Mouse (Mus musculus) heart, embryonic 16.5 days (tissue): ENCODE measurements at regions not wholly inside any gene's neighbourhood (a gene's known extent, or its start where the extent isn't known, plus 50 kb on each side); places are given as distances from the start of the nearest gene placed in this dataset.

ENCODE experiments used
- ATAC-seq: fragments of 200-750 bp; cut with Nextera tagmentation; replicated peaks from 2 replicates; pipeline ENCODE4 v1.8.0; 2017; ENCODE audit warnings: moderate number of reproducible peaks; ENCODE audit not compliant: insufficient read depth, low FRiP score; ENCODE audit errors: extremely low read depth
- H3K27ac ChIP-seq: fragments of 300-500 bp; sonication (generic); 2 replicates; pipeline ENCODE4 v1.5.1; 2014; ENCODE audit warnings: mild to moderate bottlenecking, low read length, control low read depth, moderate library complexity
- H3K27me3 ChIP-seq: fragments of 300-500 bp; sonication (generic); 2 replicates; pipeline ENCODE4 v1.6.1; 2014; ENCODE audit warnings: low read length, mixed read lengths; ENCODE audit not compliant: control insufficient read depth, insufficient read depth
- H3K36me3 ChIP-seq: fragments of 300-500 bp; sonication (generic); 2 replicates; pipeline ENCODE4 v1.6.1; 2014; ENCODE audit not compliant: control insufficient read depth, insufficient read depth
- H3K4me1 ChIP-seq: fragments of 300-500 bp; sonication (generic); 2 replicates; pipeline ENCODE4 v1.6.1; 2014; ENCODE audit warnings: low read length, mixed read lengths; ENCODE audit not compliant: control insufficient read depth, insufficient read depth
- H3K4me2 ChIP-seq: fragments of 300-500 bp; sonication (generic); 2 replicates; pipeline ENCODE4 v1.6.1; 2014; ENCODE audit warnings: low read depth, mild to moderate bottlenecking, control low read depth, low read length
- H3K4me3 ChIP-seq: fragments of 300-500 bp; sonication (generic); 2 replicates; pipeline ENCODE4 v1.5.1; 2014; ENCODE audit warnings: mild to moderate bottlenecking, control low read depth, low read length
- H3K9ac ChIP-seq: fragments of 300-500 bp; sonication (generic); 2 replicates; pipeline ENCODE4 v1.6.1; 2014; ENCODE audit warnings: low read length, control low read depth
- H3K9me3 ChIP-seq: fragments of 300-500 bp; sonication (generic); replicated peaks from 2 replicates; pipeline ENCODE4 v1.6.1; 2016; ENCODE audit warnings: low read length; ENCODE audit not compliant: control insufficient read depth
- WGBS: fragments of 180-500 bp; shearing (Covaris S2); extraction: QIAGEN DNeasy Blood & Tissue Kit; methylation state at CpG from one replicate; pipeline ENCODE4 v1.1.7; 2014; 5-methylcytosine and 5-hydroxymethylcytosine counted together

- H3K4me3 ChIP-seq: no peak overlapping the region
- no peaks in the 10 kb centered on the region for H3K27me3 ChIP-seq
- H3K9ac ChIP-seq: no peak overlapping the region
- no peak overlapping the region for H3K4me2 ChIP-seq
- WGBS: 83% methylated on average over 4 of the region's 4 CpGs
- H3K36me3 ChIP-seq: no peaks in the 10 kb centered on the region
- no peaks in the 10 kb centered on the region for H3K9me3 ChIP-seq
- no peaks in the 10 kb centered on the region for H3K4me1 ChIP-seq
- ATAC-seq: no peak
- no peak overlapping the region for H3K27ac ChIP-seq
Observed at GRCm38 (mm10) chr3:120747678-120748077, 423.8 kb downstream of the Rwdd3 start.

- no peak overlapping the region for H3K4me2 ChIP-seq
- no peak overlapping the region for H3K27ac ChIP-seq
- H3K9ac ChIP-seq: no peak overlapping the region
- no peaks in the 10 kb centered on the region for H3K27me3 ChIP-seq
- 92% methylated on average over 6 of the region's 6 CpGs for WGBS
- no peak for ATAC-seq
- no peaks in the 10 kb centered on the region for H3K4me1 ChIP-seq
- H3K4me3 ChIP-seq: no peak overlapping the region
- H3K9me3 ChIP-seq: no peaks in the 10 kb centered on the region
- H3K36me3 ChIP-seq: no peaks in the 10 kb centered on the region
Observed at GRCm38 (mm10) chr3:120733332-120733731, 438.2 kb downstream of the Rwdd3 start.

GRCm38 (mm10) chr3:120732391-120732790 lies 439.1 kb downstream of the Rwdd3 start:
- Histone ChIP-seq H3K36me3 (no peaks in the 10 kb centered on the region), H3K27ac (no peak overlapping the region), H3K4me3 (no peak overlapping the region), H3K4me2 (no peak overlapping the region), H3K9ac (no peak overlapping the region), H3K27me3 (no peaks in the 10 kb centered on the region), H3K4me1 (no peaks in the 10 kb centered on the region), H3K9me3 (no peaks in the 10 kb centered on the region)
- WGBS: 91% methylated on average over 8 of the region's 8 CpGs
- no peak for ATAC-seq

- Histone ChIP-seq H3K27ac (no peak overlapping the region), H3K4me1 (no peaks in the 10 kb centered on the region), H3K36me3 (no peaks in the 10 kb centered on the region), H3K27me3 (no peaks in the 10 kb centered on the region), H3K4me3 (no peak overlapping the region), H3K4me2 (no peak overlapping the region), H3K9me3 (no peaks in the 10 kb centered on the region), H3K9ac (no peak overlapping the region)
- ATAC-seq: no peak
- WGBS: 74% methylated on average over 9 of the region's 9 CpGs
Observed at GRCm38 (mm10) chr3:120731287-120731686, 440.2 kb downstream of the Rwdd3 start.

GRCm38 (mm10) chr3:120730225-120730624 lies 441.3 kb downstream of the Rwdd3 start:
- Histone ChIP-seq H3K27me3 (no peaks in the 10 kb centered on the region), H3K9me3 (no peaks in the 10 kb centered on the region), H3K27ac (no peak overlapping the region), H3K36me3 (no peaks in the 10 kb centered on the region), H3K9ac (no peak overlapping the region), H3K4me2 (no peak overlapping the region), H3K4me1 (no peaks in the 10 kb centered on the region), H3K4me3 (no peak overlapping the region)
- 67% methylated on average over 4 of the region's 4 CpGs for WGBS
- ATAC-seq: no peak

- no peaks in the 10 kb centered on the region for H3K9me3 ChIP-seq
- H3K27ac ChIP-seq: no peak overlapping the region
- H3K4me3 ChIP-seq: no peak overlapping the region
- WGBS: 70% methylated on average over 5 of the region's 5 CpGs
- no peak overlapping the region for H3K4me2 ChIP-seq
- ATAC-seq: no peak
- H3K36me3 ChIP-seq: no peaks in the 10 kb centered on the region
- H3K9ac ChIP-seq: no peak overlapping the region
- no peaks in the 10 kb centered on the region for H3K27me3 ChIP-seq
- no peaks in the 10 kb centered on the region for H3K4me1 ChIP-seq
Observed at GRCm38 (mm10) chr3:120729671-120730070, 441.8 kb downstream of the Rwdd3 start.

- no peak overlapping the region for H3K9ac ChIP-seq
- no peaks in the 10 kb centered on the region for H3K36me3 ChIP-seq
- no peak overlapping the region for H3K4me2 ChIP-seq
- no peaks in the 10 kb centered on the region for H3K9me3 ChIP-seq
- H3K4me3 ChIP-seq: no peak overlapping the region
- H3K4me1 ChIP-seq: no peaks in the 10 kb centered on the region
- no peaks in the 10 kb centered on the region for H3K27me3 ChIP-seq
- WGBS: 45% methylated on average over 4 of the region's 4 CpGs
- no peak for ATAC-seq
- H3K27ac ChIP-seq: no peak overlapping the region
Observed at GRCm38 (mm10) chr3:120685227-120685626, 486.3 kb downstream of the Rwdd3 start.

GRCm38 (mm10) chr3:120675906-120676305 lies 495.6 kb downstream of the Rwdd3 start:
- Histone ChIP-seq H3K4me3 (no peak overlapping the region), H3K27me3 (no peaks in the 10 kb centered on the region), H3K27ac (no peak overlapping the region), H3K9me3 (no peaks in the 10 kb centered on the region; the same call in 1 of the 2 replicates), H3K4me1 (no peaks in the 10 kb centered on the region), H3K36me3 (no peaks in the 10 kb centered on the region), H3K4me2 (no peak overlapping the region), H3K9ac (no peak overlapping the region)
- WGBS: 61% methylated on average over 2 of the region's 2 CpGs
- ATAC-seq: no peak

GRCm38 (mm10) chr3:120668654-120669053 lies 502.8 kb downstream of the Rwdd3 start:
- no peak for ATAC-seq

GRCm38 (mm10) chr3:120662521-120662920 lies 509.0 kb downstream of the Rwdd3 start:
- H3K4me2 ChIP-seq: no peak overlapping the region
- no peak overlapping the region for H3K9ac ChIP-seq
- no peak for ATAC-seq
- no peaks in the 10 kb centered on the region for H3K36me3 ChIP-seq
- no peak overlapping the region for H3K27ac ChIP-seq
- no peaks in the 10 kb centered on the region for H3K4me1 ChIP-seq
- H3K27me3 ChIP-seq: no peaks in the 10 kb centered on the region
- 80% methylated on average over 4 of the region's 4 CpGs for WGBS
- H3K9me3 ChIP-seq: no peaks in the 10 kb centered on the region
- no peak overlapping the region for H3K4me3 ChIP-seq

More at GRCm38 (mm10) chr3:120668654-120669053, 502.8 kb downstream of the Rwdd3 start:
- no peak overlapping the region for H3K4me2 ChIP-seq
- H3K9ac ChIP-seq: no peak overlapping the region
- no peaks in the 10 kb centered on the region for H3K27me3 ChIP-seq
- no peaks in the 10 kb centered on the region for H3K4me1 ChIP-seq
- H3K36me3 ChIP-seq: no peaks in the 10 kb centered on the region
- 91% methylated on average over 3 of the region's 3 CpGs for WGBS
- no peaks in the 10 kb centered on the region; the same call in 1 of the 2 replicates for H3K9me3 ChIP-seq
- no peak overlapping the region for H3K27ac ChIP-seq
- H3K4me3 ChIP-seq: no peak overlapping the region
